Mouse (Mus musculus) lung, adult 2 months (tissue): ENCODE data around the gene Psmd8.

Source experiments
- CTCF ChIP-seq: fragments of 200-500 bp; IDR thresholded peaks from 2 replicates; pipeline ENCODE4 v1.5.1; 2011; ENCODE audit warnings: mild to moderate bottlenecking, low read length, control low read depth; ENCODE audit not compliant: insufficient read depth
- POLR2A ChIP-seq: fragments of 200-500 bp; IDR thresholded peaks from 2 replicates; pipeline ENCODE4 v1.6.1; 2011; ENCODE audit warnings: low read depth, mild to moderate bottlenecking, control low read depth, low read length, borderline replicate concordance; ENCODE audit errors: extremely low read depth

DNA sequence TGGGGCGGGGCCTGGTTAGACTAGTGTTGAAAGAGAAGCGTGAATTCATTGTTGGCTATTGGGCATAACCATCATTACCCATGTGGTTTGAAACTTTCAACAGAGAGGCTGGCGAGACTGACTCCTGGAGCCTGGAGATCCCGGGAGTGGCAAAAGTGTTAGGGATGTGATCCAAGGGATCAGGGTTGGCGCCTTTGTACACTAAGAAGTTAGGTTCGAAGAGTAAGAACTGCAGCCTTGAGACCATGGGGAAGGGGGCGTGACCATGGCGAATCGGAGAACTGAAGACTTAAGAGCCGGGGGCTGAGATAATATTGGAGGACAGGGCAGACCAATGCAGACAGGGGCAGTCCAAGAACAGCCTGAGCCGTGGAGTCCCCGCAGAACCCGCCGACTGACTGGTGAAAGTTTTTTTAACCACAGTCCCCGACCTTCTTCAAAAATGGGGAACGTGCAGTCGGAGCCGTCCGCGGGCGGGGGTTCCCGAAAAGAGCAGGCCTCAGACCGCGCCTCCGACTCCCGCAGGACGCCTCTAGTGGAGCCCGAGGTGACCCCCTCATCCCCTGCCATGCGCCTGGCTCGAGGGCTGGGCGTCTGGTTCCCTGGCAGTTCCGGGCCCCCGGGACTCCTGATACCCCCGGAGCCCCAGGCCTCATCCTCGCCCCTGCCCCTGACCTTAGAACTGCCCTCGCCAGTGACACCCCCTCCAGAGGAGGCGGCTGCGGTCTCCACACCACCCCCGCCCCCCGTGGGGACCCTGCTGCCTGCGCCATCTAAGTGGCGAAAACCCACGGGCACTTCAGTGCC, 9.5 kb downstream of the Psmd8 start:
- TF ChIP-seq POLR2A (no peak), CTCF (no peak)
